Mouse (Mus musculus) erythroid progenitor cell, adult 5-6 weeks (primary cell): Measurements from ENCODE around the gene Prickle3. TPM values are rescaled to one million over a fixed set of nuclear protein-coding genes. Genes with fewer than 3 reads are reported as not detected.

Source experiments
- ATAC-seq: replicated peaks from 2 replicates; pipeline ENCODE4 v1.8.0; 2016; ENCODE audit warnings: moderate number of reproducible peaks, mild to moderate bottlenecking, moderate TSS enrichment, inconsistent platforms; ENCODE audit not compliant: poor library complexity, low FRiP score, severe bottlenecking
- total RNA-seq, 2 experiments: library from RNA; stranded (forward) in 1 of 2; stranded (reverse) in 1 of 2; fragments of 150-400 nt in 1 of 2; fragments of 186-747, 209-891 nt in 1 of 2; gene quantifications; 2 replicates each; pipeline versions ENCODE4 v1.2.3 to v1.2.4; 2015 to 2017; ENCODE audit warnings: low replicate concordance in 2 of 2

The Prickle3 gene
- 0.72 and 1.3 TPM in 2 replicates for total RNA-seq (2015; ENCODE audit: low replicate concordance)
- total RNA-seq (2017; ENCODE audit: low replicate concordance): 0.23 and 0.90 TPM in 2 replicates

GRCm38 (mm10) chrX:7657221-7657639 is at the start of gene Prickle3:
Prickle3 (plus strand) TSS chrX:7657260.
- ATAC-seq: peak; percentile 54; the same call in 1 of the 2 replicates

- ATAC-seq: no peak
These were observed 47.0 kb upstream of the Prickle3 start for GRCm38 (mm10) chrX:7610035-7610434.

- ATAC-seq: no peak
These were observed 46.4 kb upstream of the Prickle3 start for GRCm38 (mm10) chrX:7610536-7611258.

DNA sequence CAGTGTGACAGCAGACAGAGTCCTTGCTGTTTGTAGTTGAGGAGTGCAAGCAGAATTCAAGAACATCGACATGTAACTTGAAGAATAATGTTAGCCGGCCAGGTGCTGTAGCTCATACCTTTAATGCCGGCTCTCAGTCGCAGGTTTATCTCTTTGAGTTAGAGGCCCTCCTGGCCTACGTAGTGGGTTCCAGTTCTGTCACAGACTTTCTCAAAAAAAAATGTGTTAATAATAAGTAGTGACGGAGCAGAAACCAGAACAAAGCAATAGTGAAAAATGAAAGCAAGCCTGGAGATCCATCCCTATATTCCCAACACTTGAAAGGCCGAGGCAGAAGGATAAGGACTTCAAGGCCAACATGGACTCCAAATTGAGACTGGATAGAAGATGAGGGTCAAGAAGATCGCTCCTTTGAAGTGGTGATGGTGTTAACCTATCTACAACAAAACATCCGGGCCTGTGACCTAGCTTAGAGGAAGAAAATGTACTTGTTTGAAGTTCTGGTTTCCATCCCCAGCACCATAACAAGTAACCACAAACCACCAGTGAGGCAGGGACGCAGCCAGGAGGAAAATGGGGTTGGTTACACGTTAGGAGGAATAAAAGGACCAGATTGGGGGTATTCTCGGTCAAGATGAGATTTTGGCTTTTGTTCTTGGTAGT is 39.0 kb upstream of the Prickle3 start:
- no peak for ATAC-seq

DNA sequence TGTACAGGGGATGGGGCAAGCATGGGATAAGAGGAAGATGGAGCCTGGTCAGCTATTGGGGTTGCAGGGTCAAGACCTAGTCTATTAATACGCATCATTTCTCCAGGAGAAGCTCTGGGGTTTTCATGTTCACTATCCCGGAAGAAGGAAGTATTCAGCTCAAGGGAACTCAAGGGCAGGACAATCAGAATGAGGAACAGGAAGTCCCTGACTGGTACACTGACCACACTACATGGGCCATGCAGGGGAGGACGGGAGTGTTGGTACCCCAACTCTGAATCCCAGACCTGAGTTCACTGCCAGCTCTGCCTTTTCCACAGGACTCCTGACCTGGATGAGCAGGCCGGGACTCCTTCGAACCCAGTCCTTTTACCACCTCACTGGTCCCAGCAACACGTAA is 24.5 kb upstream of the Prickle3 start:
- ATAC-seq: no peak

GRCm38 (mm10) chrX:7635101-7635500 is 22.0 kb upstream of the Prickle3 start:
- ATAC-seq: no peak

DNA sequence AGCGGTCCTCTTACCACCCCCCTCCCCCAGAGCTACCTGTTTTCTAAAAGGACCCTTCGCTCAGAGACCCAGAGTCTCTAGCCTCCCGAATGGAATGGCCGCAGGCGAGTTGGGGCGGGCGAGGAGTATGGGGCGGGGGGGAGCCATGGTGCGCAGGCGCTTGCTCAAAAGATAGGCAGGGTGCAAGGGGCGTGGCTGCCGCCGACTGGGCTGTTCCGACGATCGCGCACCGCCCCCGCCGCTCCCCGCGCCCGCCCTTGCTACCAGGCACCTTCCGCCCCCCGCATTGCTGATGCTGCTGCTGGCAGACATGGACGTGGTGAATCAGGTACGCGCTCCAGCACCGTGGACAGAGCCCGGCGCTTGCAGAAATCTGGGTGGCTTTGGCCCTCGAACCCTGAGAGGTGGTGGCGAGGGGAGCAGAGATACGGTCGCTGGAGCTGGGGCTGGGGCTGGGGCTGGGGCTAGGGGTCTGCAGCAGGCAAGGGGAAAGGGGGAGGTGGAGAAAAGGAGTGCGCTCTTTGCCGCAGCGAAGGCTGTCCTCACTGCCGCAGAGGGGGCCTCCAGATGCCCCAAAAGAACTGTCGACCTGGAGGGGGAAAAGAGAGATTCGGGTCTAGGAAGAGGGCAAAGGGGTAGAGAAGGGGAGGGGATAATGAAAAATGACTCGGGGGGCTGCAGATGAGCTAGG is 18.5 kb upstream of the Prickle3 start, which contains the start of gene Syp:
TSS of gene Syp (plus strand) at position 71 of the 691 bp plus-strand sequence.
- ATAC-seq: peak; percentile 86

- no peak for ATAC-seq
These were observed 17.3 kb upstream of the Prickle3 start for GRCm38 (mm10) chrX:7639536-7640325.

- ATAC-seq: no peak
These were observed 16.3 kb upstream of the Prickle3 start for GRCm38 (mm10) chrX:7640785-7641184.

GRCm38 (mm10) chrX:7645349-7645748 is 11.7 kb upstream of the Prickle3 start:
- no peak for ATAC-seq

- ATAC-seq: peak; percentile 97
These were observed 8.3 kb upstream of the Prickle3 start for GRCm38 (mm10) chrX:7648671-7649304.

GRCm38 (mm10) chrX:7658031-7658784 is 1.1 kb downstream of the Prickle3 start:
- no peak for ATAC-seq

DNA sequence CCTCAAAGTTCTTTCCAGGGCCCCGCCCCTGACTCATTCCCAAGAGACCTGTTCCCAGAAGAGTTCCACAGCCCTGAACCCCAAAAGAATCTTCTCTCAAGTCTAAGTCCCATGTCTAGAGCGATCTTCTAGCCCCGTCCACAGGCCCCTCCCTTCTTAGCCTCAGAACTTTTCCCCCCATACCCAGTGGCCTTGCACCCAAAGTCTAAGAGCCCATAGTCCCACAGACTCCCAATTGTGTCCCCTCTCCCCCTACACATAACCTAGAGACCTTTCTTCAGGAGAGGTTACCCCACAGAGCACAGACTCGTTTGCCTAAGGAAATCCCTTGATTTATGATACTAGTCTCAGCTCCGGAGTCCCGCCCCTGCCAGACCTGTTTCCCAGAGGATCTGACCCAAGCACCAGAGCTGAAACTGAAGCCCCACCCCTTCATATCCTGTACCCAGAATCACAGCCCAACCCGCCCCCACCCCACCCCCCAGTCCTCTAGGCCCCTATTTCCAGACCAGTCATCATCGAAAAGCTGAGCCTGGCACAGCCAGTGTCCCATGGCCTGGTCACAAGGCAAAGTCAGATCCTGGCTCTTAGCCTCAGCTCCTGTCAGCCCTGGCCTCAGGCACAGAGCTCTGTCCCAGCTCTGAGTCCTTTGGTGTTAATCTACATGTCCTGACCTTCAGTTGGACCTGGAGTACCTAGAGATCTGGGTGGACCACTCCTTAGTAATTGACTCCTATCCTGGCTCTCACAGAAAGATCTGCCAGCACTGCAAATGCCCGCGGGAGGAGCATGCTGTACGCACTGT is 1.9 kb downstream of the Prickle3 start:
- no peak for ATAC-seq

GRCm38 (mm10) chrX:7661086-7661485 is 4.0 kb downstream of the Prickle3 start:
- no peak for ATAC-seq

- no peak for ATAC-seq
These were observed 5.9 kb downstream of the Prickle3 start for GRCm38 (mm10) chrX:7662936-7663335.

DNA sequence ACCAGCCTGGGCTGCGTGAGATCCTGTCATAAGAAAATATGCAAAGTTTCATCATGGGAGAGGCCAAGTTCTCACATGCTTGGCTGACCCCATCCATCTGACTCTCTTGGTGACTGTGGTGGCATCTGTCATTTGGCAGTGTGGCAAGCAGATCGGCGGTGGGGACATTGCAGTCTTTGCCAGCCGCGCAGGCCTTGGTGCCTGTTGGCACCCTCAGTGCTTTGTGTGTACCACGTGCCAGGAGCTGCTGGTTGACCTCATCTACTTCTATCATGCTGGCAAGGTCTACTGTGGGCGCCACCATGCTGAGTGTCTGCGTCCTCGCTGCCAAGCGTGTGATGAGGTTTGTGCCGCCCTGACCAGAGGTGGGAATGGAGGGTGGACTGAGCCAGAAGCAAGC is 7.7 kb downstream of the Prickle3 start:
- ATAC-seq: no peak

GRCm38 (mm10) chrX:7665739-7666502 is 8.9 kb downstream of the Prickle3 start:
- ATAC-seq: no peak
